Mouse (Mus musculus) MEL (cell line): ENCODE measurements around the gene Sgk1. TPM values are rescaled to one million over a fixed set of nuclear protein-coding genes. Genes with fewer than 3 reads are reported as not detected.

Experiments
- DNase-seq: peaks from one replicate; pipeline ENCODE4 v3.0.0; 2011; ENCODE audit warnings: low read depth, low spot score
- H3K27ac ChIP-seq: 2 replicates; pipeline ENCODE4 v1.5.1; 2012; ENCODE audit warnings: low read depth, mild to moderate bottlenecking, control low read depth, low read length, moderate library complexity; ENCODE audit not compliant: control insufficient read depth
- H3K27me3 ChIP-seq, 2 experiments: fragments of 150-350 bp in 1 of 2; sonication (generic) in 1 of 2; 2 replicates each; pipeline ENCODE4 v1.6.1; 2012; ENCODE audit warnings: low read length in 2 of 2, mild to moderate bottlenecking in 2 of 2, improper control_type of control experiment in 1 of 2, moderate library complexity in 1 of 2; ENCODE audit not compliant: insufficient read depth in 2 of 2, control insufficient read depth in 1 of 2
- H3K36me3 ChIP-seq, 2 experiments: 2 replicates each; pipeline ENCODE4 v1.6.1; 2012 to 2014; ENCODE audit warnings: low read length in 2 of 2, improper control_type of control experiment in 1 of 2, inconsistent platforms in 1 of 2, mild to moderate bottlenecking in 1 of 2; ENCODE audit not compliant: insufficient read depth in 2 of 2, control insufficient read depth in 1 of 2
- H3K4me1 ChIP-seq, 2 experiments: fragments of 150-350 bp in 1 of 2; sonication (generic) in 1 of 2; 2 replicates each; pipeline ENCODE4 v1.6.1; 2012; ENCODE audit warnings: low read length in 2 of 2, improper control_type of control experiment in 1 of 2, mild to moderate bottlenecking in 1 of 2; ENCODE audit not compliant: insufficient read depth in 2 of 2, control insufficient read depth in 1 of 2
- H3K4me3 ChIP-seq, 2 experiments: fragments of 150-350 bp in 1 of 2; sonication (generic) in 1 of 2; 2 replicates each; pipeline ENCODE4 v1.5.1; 2012; ENCODE audit warnings: low read depth in 2 of 2, low read length in 2 of 2, mild to moderate bottlenecking in 2 of 2, moderate library complexity in 2 of 2, control low read depth in 1 of 2, improper control_type of control experiment in 1 of 2; ENCODE audit not compliant: control insufficient read depth in 1 of 2, insufficient read depth in 1 of 2
- H3K79me2 ChIP-seq: 2 replicates; pipeline ENCODE4 v1.6.1; 2012; ENCODE audit warnings: mild to moderate bottlenecking, low read length, moderate library complexity; ENCODE audit not compliant: control insufficient read depth, poor library complexity, insufficient read depth
- H3K9ac ChIP-seq: 2 replicates; pipeline ENCODE4 v1.6.1; 2012; ENCODE audit warnings: low read depth, mild to moderate bottlenecking, control low read depth, low read length, moderate library complexity; ENCODE audit not compliant: control insufficient read depth, poor library complexity, severe bottlenecking
- H3K9me3 ChIP-seq: fragments of 150-350 bp; sonication (generic); replicated peaks from 2 replicates; pipeline ENCODE4 v1.6.1; 2012; ENCODE audit warnings: mild to moderate bottlenecking, low read length, improper control_type of control experiment, moderate library complexity; ENCODE audit not compliant: insufficient read depth
- CHD1 ChIP-seq: IDR thresholded peaks from 2 replicates; pipeline ENCODE4 v1.6.1; 2012; ENCODE audit warnings: low read depth, mild to moderate bottlenecking, inconsistent platforms, low read length, improper control_type of control experiment
- CHD2 ChIP-seq: IDR thresholded peaks from 2 replicates; pipeline ENCODE4 v1.6.1; 2011; ENCODE audit warnings: low read length, improper control_type of control experiment
- E2F4 ChIP-seq: IDR thresholded peaks from 2 replicates; pipeline ENCODE4 v1.6.1; 2011; ENCODE audit warnings: low read depth, low read length, improper control_type of control experiment, borderline replicate concordance
- EP300 ChIP-seq, 2 experiments: IDR thresholded peaks; 2 replicates each; pipeline ENCODE4 v1.6.1; 2011; ENCODE audit warnings: improper control_type of control experiment in 2 of 2, low read length in 2 of 2, low read depth in 1 of 2, mild to moderate bottlenecking in 1 of 2
- ETS1 ChIP-seq: IDR thresholded peaks from 2 replicates; pipeline ENCODE4 v1.6.1; 2012; ENCODE audit warnings: low read depth, mild to moderate bottlenecking, inconsistent platforms, low read length, improper control_type of control experiment, moderate library complexity
- GATA1 ChIP-seq: IDR thresholded peaks from 2 replicates; pipeline ENCODE4 v1.6.1; 2011; ENCODE audit warnings: low read depth, low read length, improper control_type of control experiment
- JUND ChIP-seq: IDR thresholded peaks from 2 replicates; pipeline ENCODE4 v1.6.1; 2011; ENCODE audit warnings: low read depth, mild to moderate bottlenecking, improper control_type of control experiment, low read length
- KAT2A ChIP-seq: conservative IDR thresholded peaks from 2 replicates; pipeline ENCODE4 v1.6.1; 2012; ENCODE audit warnings: low read depth, low read length, improper control_type of control experiment, inconsistent platforms
- MAFK ChIP-seq: IDR thresholded peaks from 2 replicates; pipeline ENCODE4 v1.6.1; 2011; ENCODE audit warnings: low read depth, mild to moderate bottlenecking, low read length, improper control_type of control experiment, borderline replicate concordance
- MEF2A ChIP-seq: IDR thresholded peaks from 2 replicates; pipeline ENCODE4 v1.6.1; 2014; ENCODE audit warnings: low read depth, mild to moderate bottlenecking, inconsistent platforms, low read length, improper control_type of control experiment; ENCODE audit not compliant: poor library complexity, insufficient replicate concordance, severe bottlenecking; ENCODE audit errors: extremely low read depth
- MXI1 ChIP-seq: IDR thresholded peaks from 2 replicates; pipeline ENCODE4 v1.6.1; 2011; ENCODE audit warnings: mild to moderate bottlenecking, low read depth, low read length, improper control_type of control experiment
- NELFE ChIP-seq: IDR thresholded peaks from 2 replicates; pipeline ENCODE4 v1.6.1; 2011; ENCODE audit warnings: low read depth, low read length, improper control_type of control experiment
- POLR2AphosphoS2 ChIP-seq: IDR thresholded peaks from 2 replicates; pipeline ENCODE4 v1.6.1; 2011; ENCODE audit warnings: low read length, improper control_type of control experiment
- RCOR1 ChIP-seq: IDR thresholded peaks from 2 replicates; pipeline ENCODE4 v1.6.1; 2012; ENCODE audit warnings: low read depth, mild to moderate bottlenecking, inconsistent platforms, low read length, improper control_type of control experiment
- SIN3A ChIP-seq: IDR thresholded peaks from 2 replicates; pipeline ENCODE4 v1.6.1; 2012; ENCODE audit warnings: low read length, improper control_type of control experiment, inconsistent platforms
- SMC3 ChIP-seq: IDR thresholded peaks from 2 replicates; pipeline ENCODE4 v1.6.1; 2011; ENCODE audit warnings: low read depth, low read length, improper control_type of control experiment
- TAL1 ChIP-seq: IDR thresholded peaks from 2 replicates; pipeline ENCODE4 v1.6.1; 2012; ENCODE audit warnings: mild to moderate bottlenecking, inconsistent platforms, low read length, moderate library complexity, mixed read lengths
- TBP ChIP-seq: IDR thresholded peaks from 2 replicates; pipeline ENCODE4 v1.8.0; 2011; ENCODE audit warnings: low read depth, low read length, improper control_type of control experiment
- TCF12 ChIP-seq: IDR thresholded peaks from 2 replicates; pipeline ENCODE4 v1.6.1; 2014; ENCODE audit warnings: low read depth, mild to moderate bottlenecking, inconsistent platforms, low read length, improper control_type of control experiment, moderate library complexity
- UBTF ChIP-seq: IDR thresholded peaks from 2 replicates; pipeline ENCODE4 v1.6.1; 2012; ENCODE audit warnings: low read depth, mild to moderate bottlenecking, inconsistent platforms, low read length, improper control_type of control experiment, moderate library complexity, borderline replicate concordance; ENCODE audit not compliant: insufficient read depth
- USF1 ChIP-seq: IDR thresholded peaks from 2 replicates; pipeline ENCODE4 v1.6.1; 2014; ENCODE audit warnings: low read depth, mild to moderate bottlenecking, inconsistent platforms, low read length, improper control_type of control experiment, moderate library complexity
- USF2 ChIP-seq, 2 experiments: IDR thresholded peaks; 2 replicates each; pipeline ENCODE4 v1.6.1; 2011 to 2012; ENCODE audit warnings: improper control_type of control experiment in 2 of 2, low read length in 2 of 2, borderline replicate concordance in 1 of 2, inconsistent platforms in 1 of 2, low read depth in 1 of 2, mild to moderate bottlenecking in 1 of 2; ENCODE audit not compliant: insufficient read depth in 1 of 2
- ZMIZ1 ChIP-seq: IDR thresholded peaks from 2 replicates; pipeline ENCODE4 v1.6.1; 2012; ENCODE audit warnings: low read depth, mild to moderate bottlenecking, inconsistent platforms, low read length, improper control_type of control experiment, moderate library complexity
- polyA plus RNA-seq, 2 experiments: library from polyadenylated mRNA; stranded (reverse) in 1 of 2; unstranded in 1 of 2; fragments of >175 nt in 1 of 2; fragments of >200 nt in 1 of 2; gene quantifications; 2 replicates each; pipeline versions ENCODE4 v1.2.1 to v1.2.4; 2012; ENCODE audit warnings: low replicate concordance in 2 of 2, low read depth in 1 of 2; ENCODE audit not compliant: insufficient read length in 2 of 2, insufficient read depth in 1 of 2, missing spikeins in 1 of 2
- total RNA-seq: library from RNA; depleted of rRNA; stranded (reverse); fragments of 300-350 nt; gene quantifications from 2 replicates; pipeline ENCODE4 v1.2.3, GENCODE M21; 2012

Gene Sgk1
- total and polyA plus RNA-seq, 3 experiments: 1.6 to 3.2 TPM; not detected in 1

- Histone ChIP-seq H3K4me3 (no peak overlapping the region), H3K79me2 (no peaks in the 10 kb centered on the region), H3K9me3 (no peaks in the 10 kb centered on the region), H3K9ac (no peak overlapping the region), H3K4me1 (no peaks in the 10 kb centered on the region), H3K27ac (no peak overlapping the region), H3K36me3 (no peaks in the 10 kb centered on the region), H3K27me3 (no peaks in the 10 kb centered on the region; a peak in 1 of 4 replicates)
- DNase-seq: no peak
- TF ChIP-seq MXI1 (no peak), UBTF (no peak), CHD1 (no peak), JUND (no peak), ZMIZ1 (no peak), USF2 (IDR thresholded peaks at IDR 0.05; ENCODE audit: borderline replicate concordance in 1 of 2, insufficient read depth in 1 of 2, low read depth in 1 of 2, low read length in 2 of 2) (no peak), EP300 (IDR thresholded peaks at IDR 0.05; ENCODE audit: low read depth in 1 of 2, low read length in 2 of 2) (no peak), MAFK (no peak), KAT2A (no peak), RCOR1 (no peak), GATA1 (no peak), MEF2A (no peak), NELFE (no peak), TBP (no peak), SIN3A (no peak), TAL1 (no peak), TCF12 (no peak)
Measured at GRCm38 (mm10) chr10:21850330-21850729, 31.7 kb upstream of the Sgk1 start.

- Histone ChIP-seq H3K27ac (no peak overlapping the region), H3K4me1 (no peaks in the 10 kb centered on the region), H3K9me3 (no peaks in the 10 kb centered on the region), H3K79me2 (no peaks in the 10 kb centered on the region), H3K9ac (no peak overlapping the region), H3K4me3 (no peak overlapping the region), H3K27me3 (peaks cover 0 to 2% of the 10 kb centered on the region in 2 experiments; a peak in 2 of 4 replicates), H3K36me3 (no peaks in the 10 kb centered on the region)
- no peak for TF ChIP-seq USF1
- TF ChIP-seq SMC3: no peak
- no peak for TF ChIP-seq TAL1
- TF ChIP-seq NELFE: no peak
- TF ChIP-seq CHD2: no peak
- no peak for TF ChIP-seq USF2 (IDR thresholded peaks at IDR 0.05; ENCODE audit: borderline replicate concordance in 1 of 2, insufficient read depth in 1 of 2, low read depth in 1 of 2, low read length in 2 of 2)
- TF ChIP-seq MAFK: no peak
- TF ChIP-seq MXI1: no peak
- no peak for TF ChIP-seq POLR2AphosphoS2
- no peak for TF ChIP-seq ETS1
- TF ChIP-seq E2F4: no peak
- DNase-seq: no peak
Measured at GRCm38 (mm10) chr10:21853122-21853521, 28.9 kb upstream of the Sgk1 start.
